Mouse (Mus musculus) midbrain, embryonic 14.5 days (tissue): ENCODE measurements around the gene Rnf157. TPM values are rescaled to one million over a fixed set of nuclear protein-coding genes. Genes with fewer than 3 reads are reported as not detected.

Source experiments
- ATAC-seq: fragments of 200-750 bp; cut with Nextera tagmentation; 2 replicates; pipeline ENCODE4 v1.8.0; 2017; ENCODE audit warnings: moderate number of reproducible peaks, moderate library complexity; ENCODE audit not compliant: low FRiP score, low TSS enrichment
- DNase-seq: peaks from one replicate; pipeline ENCODE4 v3.0.0-alpha.2; 2015
- H3K27ac ChIP-seq: fragments of 300-500 bp; sonication (generic); replicated peaks from 2 replicates; pipeline ENCODE4 v1.5.1; 2014; ENCODE audit warnings: mild to moderate bottlenecking, low read depth, low read length, moderate library complexity
- H3K27me3 ChIP-seq: fragments of 300-500 bp; sonication (generic); 2 replicates; pipeline ENCODE4 v1.6.1; 2014; ENCODE audit warnings: low read length, control low read depth, mixed read lengths; ENCODE audit not compliant: control insufficient read depth, insufficient read depth
- H3K36me3 ChIP-seq: fragments of 300-500 bp; sonication (generic); 2 replicates; pipeline ENCODE4 v1.6.1; 2014; ENCODE audit warnings: low read length, control low read depth; ENCODE audit not compliant: control insufficient read depth, insufficient read depth
- H3K4me1 ChIP-seq: fragments of 300-500 bp; sonication (generic); 2 replicates; pipeline ENCODE4 v1.6.1; 2014; ENCODE audit warnings: mild to moderate bottlenecking, antibody characterized with exemption, low read length, control low read depth; ENCODE audit not compliant: control insufficient read depth, insufficient read depth
- H3K4me2 ChIP-seq: fragments of 300-500 bp; sonication (generic); 2 replicates; pipeline ENCODE4 v1.6.1; 2014; ENCODE audit warnings: mild to moderate bottlenecking, low read length, moderate library complexity
- H3K4me3 ChIP-seq: fragments of 300-500 bp; sonication (generic); replicated peaks from 2 replicates; pipeline ENCODE4 v1.5.1; 2014; ENCODE audit warnings: low read depth, low read length
- H3K9ac ChIP-seq: fragments of 300-500 bp; sonication (generic); replicated peaks from 2 replicates; pipeline ENCODE4 v1.6.1; 2014; ENCODE audit warnings: mild to moderate bottlenecking, low read length, moderate library complexity
- H3K9me3 ChIP-seq: fragments of 300-500 bp; sonication (generic); 2 replicates; pipeline ENCODE4 v1.6.1; 2016; ENCODE audit warnings: low read length, control low read depth, mixed read lengths; ENCODE audit not compliant: control insufficient read depth
- WGBS: fragments of 180-500 bp; shearing (Covaris S2); extraction: QIAGEN DNeasy Blood & Tissue Kit; methylation state at CpG from one replicate; pipeline ENCODE4 v1.1.7; 2014; 5-methylcytosine and 5-hydroxymethylcytosine counted together
- polyA plus RNA-seq: library from polyadenylated mRNA; unstranded; fragments of >200 nt; fragmentation: Nextera tagmentation; extraction: Ambion mirVana; gene quantifications from 2 replicates; pipeline ENCODE4 v1.2.1, GENCODE M21; 2014

Rnf157 gene
- 45.5 and 50.2 TPM in 2 replicates for polyA plus RNA-seq

- H3K36me3 ChIP-seq = no peaks in the 10 kb centered on the region
- peak within 1 kb of the TSS; percentile 95 for H3K4me2 ChIP-seq
- peak; percentile 96 for ATAC-seq
- peak within 1 kb of the TSS; percentile 80 for H3K4me3 ChIP-seq
- H3K9ac ChIP-seq = peak within 1 kb of the TSS; percentile 89
- H3K27me3 ChIP-seq = no peaks in the 10 kb centered on the region
- no peaks in the 10 kb centered on the region for H3K9me3 ChIP-seq
- WGBS = 1% methylated on average over 79 of the region's 82 CpGs
- DNase-seq = peak; percentile 97
- peaks cover 8% of the 10 kb centered on the region; the same call in 1 of the 2 replicates for H3K4me1 ChIP-seq
- H3K27ac ChIP-seq = peak within 1 kb of the TSS; percentile 94
These were observed at the start of gene Rnf157 for GRCm38 (mm10) chr11:116412904-116413630. TSS of gene Rnf157 (minus strand) at chr11:116413032.

GRCm38 (mm10) chr11:116459786-116460185, 47.0 kb upstream of the Rnf157 start:
- no peak overlapping the region for H3K4me3 ChIP-seq
- DNase-seq (no peak), ATAC-seq (no peak)
- no peak overlapping the region for H3K27ac ChIP-seq
- 0 out of 2 replicates have a peak, but pooled peaks cover 3% of the 10 kb centered on the region for H3K4me1 ChIP-seq
- no peaks in the 10 kb centered on the region for H3K9me3 ChIP-seq
- H3K4me2 ChIP-seq = no peak overlapping the region
- H3K27me3 ChIP-seq = no peaks in the 10 kb centered on the region
- WGBS = 52% methylated on average over 4 of the region's 4 CpGs
- H3K36me3 ChIP-seq = no peaks in the 10 kb centered on the region
- H3K9ac ChIP-seq = no peak overlapping the region

GRCm38 (mm10) chr11:116456234-116456633, 43.4 kb upstream of the Rnf157 start:
- Histone ChIP-seq H3K4me1 (no peaks in the 10 kb centered on the region), H3K27me3 (no peaks in the 10 kb centered on the region), H3K9me3 (no peaks in the 10 kb centered on the region), H3K36me3 (no peaks in the 10 kb centered on the region), H3K9ac (no peak overlapping the region), H3K4me2 (no peak overlapping the region), H3K27ac (no peak overlapping the region), H3K4me3 (no peak overlapping the region)
- ATAC-seq (no peak), DNase-seq (no peak)
- WGBS = 88% methylated on average over 8 of the region's 8 CpGs

- Histone ChIP-seq H3K9me3 (peaks cover 6% of the 10 kb centered on the region), H3K4me1 (no peaks in the 10 kb centered on the region), H3K4me3 (no peak overlapping the region), H3K36me3 (no peaks in the 10 kb centered on the region), H3K4me2 (no peak overlapping the region), H3K9ac (no peak overlapping the region), H3K27me3 (no peaks in the 10 kb centered on the region), H3K27ac (no peak overlapping the region)
- ATAC-seq = no peak
- 95% methylated on average over 10 of the region's 10 CpGs for WGBS
- no peak for DNase-seq
These were observed 41.1 kb upstream of the Rnf157 start for GRCm38 (mm10) chr11:116453889-116454288.

GRCm38 (mm10) chr11:116449341-116449740, 36.5 kb upstream of the Rnf157 start:
- ATAC-seq (no peak), DNase-seq (no peak)
- H3K4me2 ChIP-seq = no peak overlapping the region
- no peaks in the 10 kb centered on the region for H3K36me3 ChIP-seq
- H3K4me1 ChIP-seq = no peaks in the 10 kb centered on the region
- WGBS = over 99% methylated on average over 3 of the region's 3 CpGs
- H3K4me3 ChIP-seq = no peak overlapping the region
- H3K27ac ChIP-seq = no peak overlapping the region
- peaks cover 8% of the 10 kb centered on the region; the same call in 1 of the 2 replicates for H3K27me3 ChIP-seq
- no peak overlapping the region for H3K9ac ChIP-seq
- H3K9me3 ChIP-seq = peaks cover 6% of the 10 kb centered on the region

GRCm38 (mm10) chr11:116447822-116448221, 35.0 kb upstream of the Rnf157 start:
- 73% methylated on average over 5 of the region's 5 CpGs for WGBS
- no peaks in the 10 kb centered on the region for H3K36me3 ChIP-seq
- DNase-seq = no peak

GRCm38 (mm10) chr11:116446308-116446887, 33.6 kb upstream of the Rnf157 start:
- H3K9me3 ChIP-seq = peaks cover 6% of the 10 kb centered on the region
- H3K27me3 ChIP-seq = peaks cover 8% of the 10 kb centered on the region; the same call in 1 of the 2 replicates
- H3K4me3 ChIP-seq = no peak overlapping the region
- WGBS = 15% methylated on average over 19 of the region's 19 CpGs
- no peaks in the 10 kb centered on the region for H3K4me1 ChIP-seq
- no peaks in the 10 kb centered on the region for H3K36me3 ChIP-seq
- H3K9ac ChIP-seq = no peak overlapping the region; the same call in 1 of the 2 replicates
- no peak overlapping the region for H3K27ac ChIP-seq
- no peak for ATAC-seq
- H3K4me2 ChIP-seq = no peak overlapping the region
- no peak for DNase-seq

More at GRCm38 (mm10) chr11:116447822-116448221, 35.0 kb upstream of the Rnf157 start:
- H3K4me3 ChIP-seq = no peak overlapping the region
- H3K4me2 ChIP-seq = no peak overlapping the region
- peaks cover 8% of the 10 kb centered on the region; the same call in 1 of the 2 replicates for H3K27me3 ChIP-seq
- no peaks in the 10 kb centered on the region for H3K4me1 ChIP-seq
- H3K9ac ChIP-seq = no peak overlapping the region
- peaks cover 6% of the 10 kb centered on the region for H3K9me3 ChIP-seq
- ATAC-seq = no peak
- H3K27ac ChIP-seq = no peak overlapping the region

GRCm38 (mm10) chr11:116445596-116446307, 32.9 kb upstream of the Rnf157 start:
- ATAC-seq = peak; percentile 17; the same call in 1 of the 2 replicates
- H3K9ac ChIP-seq = no peak overlapping the region
- H3K27ac ChIP-seq = no peak overlapping the region
- H3K36me3 ChIP-seq = no peaks in the 10 kb centered on the region
- H3K4me3 ChIP-seq = no peak overlapping the region
- peaks cover 8% of the 10 kb centered on the region; the same call in 1 of the 2 replicates for H3K27me3 ChIP-seq
- no peaks in the 10 kb centered on the region for H3K4me1 ChIP-seq
- DNase-seq = peak; percentile 95
- peaks cover 3% of the 10 kb centered on the region for H3K9me3 ChIP-seq
- no peak overlapping the region; the same call in 1 of the 2 replicates for H3K4me2 ChIP-seq
- WGBS = 30% methylated on average over 16 of the region's 16 CpGs
